Mouse (Mus musculus): ENCODE results near the gene Nfia.
A peak's percentile ranks its signal among the peaks of the same experiment; 100 is the strongest.

Nfia gene

DNA sequence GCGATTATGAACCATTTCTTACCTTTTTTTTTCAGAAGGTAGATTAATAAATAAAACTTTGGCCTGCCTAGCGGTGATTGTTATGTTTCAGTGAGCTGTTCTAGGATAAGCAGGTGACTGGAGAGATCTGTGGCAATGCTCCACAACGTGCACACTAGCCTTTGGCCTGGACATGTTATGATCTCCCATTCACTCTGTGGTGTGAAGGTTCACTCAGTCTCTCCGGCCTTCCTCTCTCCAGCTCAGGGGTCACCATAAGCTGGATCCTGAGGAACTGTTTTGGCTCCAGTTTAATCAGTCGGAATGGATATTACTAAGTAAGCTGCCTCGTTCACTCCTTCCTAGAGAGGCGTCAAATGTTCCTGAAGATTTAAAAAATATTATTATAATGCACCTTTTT is 139.2 kb downstream of the Nfia start:
- DNase-seq (ENCODE audit: low spot score in 2 of 2), result no peak

DNA sequence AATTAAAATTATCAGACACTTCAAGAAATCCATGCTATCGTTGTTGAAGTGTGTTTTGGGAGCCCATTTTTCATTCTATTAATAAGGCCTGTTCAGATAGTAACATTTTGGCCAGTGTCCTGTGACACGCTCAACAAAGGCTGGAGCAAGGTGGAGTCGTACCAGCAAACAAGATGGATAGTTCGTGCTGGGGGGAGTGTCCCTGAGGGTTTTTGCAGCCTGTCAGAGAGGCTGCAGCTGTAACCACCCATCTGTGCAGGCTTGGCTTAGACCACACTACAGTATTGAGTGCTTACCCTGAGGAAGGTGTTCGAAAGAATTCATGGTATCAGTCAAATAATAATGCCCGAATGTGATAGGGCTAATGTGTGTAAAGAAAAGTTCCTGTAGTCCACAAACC is 139.6 kb downstream of the Nfia start:
- no peak for DNase-seq (ENCODE audit: low spot score in 2 of 2)

DNA sequence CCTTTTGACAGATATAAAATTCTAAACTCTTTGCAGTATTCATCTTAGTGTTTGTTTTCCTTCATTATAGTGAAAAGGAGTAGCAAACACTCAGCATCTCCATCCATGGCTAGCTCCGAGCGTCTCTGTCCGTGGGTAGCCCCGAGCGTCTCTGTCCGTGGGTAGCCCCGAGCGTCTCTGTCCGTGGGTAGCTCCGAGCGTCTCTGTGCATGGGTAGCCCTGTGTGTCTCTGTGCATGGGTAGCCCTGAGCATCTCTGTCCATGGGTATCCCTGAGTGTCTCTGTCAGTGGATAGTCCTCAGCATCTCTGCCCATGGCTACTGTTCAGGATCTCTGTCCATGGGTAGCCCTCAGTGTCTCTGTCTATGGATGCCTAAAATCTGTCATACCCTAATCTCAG is 140.0 kb downstream of the Nfia start:
- DNase-seq (ENCODE audit: low spot score in 2 of 2), result no peak

DNA sequence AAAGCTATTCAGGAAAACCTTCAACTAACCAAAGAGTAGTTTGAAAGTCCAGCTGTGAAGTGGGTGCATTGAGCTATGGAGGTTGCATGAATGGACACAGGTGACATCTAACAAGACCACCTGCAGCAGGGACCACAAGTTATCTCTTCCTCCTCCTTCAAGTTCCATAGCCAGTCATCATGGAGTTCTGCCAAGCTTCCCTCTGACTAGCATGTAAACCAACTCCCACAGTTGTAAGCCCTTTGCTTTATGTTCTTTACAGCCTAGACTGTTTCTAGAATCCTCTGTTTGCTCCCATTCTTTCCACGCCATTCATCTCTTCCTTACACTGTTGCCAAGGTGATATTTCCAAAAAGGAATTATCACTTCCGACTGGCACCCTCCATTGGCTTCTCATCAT is 141.8 kb downstream of the Nfia start:
- no peak for DNase-seq (ENCODE audit: low spot score in 2 of 2)

DNA sequence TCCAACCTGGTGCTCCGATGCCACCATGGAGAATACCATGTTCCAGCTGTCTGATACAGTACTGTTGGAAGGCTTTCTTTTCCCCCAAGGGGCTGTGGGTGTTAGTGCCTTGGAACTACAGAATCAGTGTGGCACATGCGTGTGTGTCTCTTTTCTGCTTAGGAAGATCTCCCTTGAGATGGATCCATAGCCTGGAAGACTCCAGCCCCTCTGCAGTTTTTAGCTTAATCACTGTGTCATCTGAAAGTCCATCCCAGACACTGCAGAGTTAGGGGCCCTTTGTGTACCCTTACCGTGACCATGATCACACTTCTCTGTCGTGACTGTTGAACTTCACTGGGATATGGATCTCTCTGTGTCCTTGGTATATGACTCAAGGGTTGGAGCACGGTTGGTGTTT is 142.2 kb downstream of the Nfia start:
- DNase-seq (ENCODE audit: low spot score in 2 of 2), result no peak

DNA sequence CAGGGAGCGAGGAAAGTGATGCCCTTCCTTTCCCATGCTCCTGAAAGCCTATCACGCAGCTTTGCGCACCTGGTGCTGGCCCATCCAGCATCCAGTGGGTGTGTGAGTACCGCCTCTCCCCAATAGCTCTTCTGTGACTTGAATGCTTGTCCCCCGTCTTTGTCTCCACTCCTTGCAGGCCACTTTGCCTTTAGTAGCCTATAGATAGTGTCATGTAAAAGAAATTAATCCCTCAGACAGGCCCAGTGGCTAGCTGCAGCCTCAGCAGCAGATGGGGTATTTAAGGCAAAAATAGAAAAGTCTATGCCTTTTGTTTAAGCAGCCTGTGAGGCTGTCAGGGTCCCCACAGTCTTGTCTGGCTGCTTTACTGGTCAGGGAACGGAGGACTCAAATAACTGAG is 145.0 kb downstream of the Nfia start:
- no peak for DNase-seq (ENCODE audit: low spot score in 2 of 2)

DNA sequence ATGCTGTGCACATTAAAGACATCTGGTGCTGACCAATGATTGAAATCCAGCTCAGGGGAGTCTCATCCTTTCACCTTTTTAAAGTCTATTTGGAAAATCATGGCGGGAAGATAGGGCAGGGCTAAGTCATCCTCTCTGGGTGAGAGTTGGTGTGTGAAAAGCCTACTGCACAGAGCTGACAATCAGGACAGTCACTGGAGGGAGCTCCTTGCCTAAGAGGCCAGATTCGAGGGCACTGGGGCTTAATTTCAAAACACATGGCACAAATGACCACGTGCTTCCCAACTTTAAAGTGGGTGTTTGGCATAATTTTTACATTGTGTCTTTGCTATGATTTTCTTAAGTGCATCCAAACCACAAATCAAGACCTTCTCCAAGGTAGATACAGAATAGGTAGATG is 146.1 kb downstream of the Nfia start:
- DNase-seq (ENCODE audit: low spot score in 2 of 2), result no peak

DNA sequence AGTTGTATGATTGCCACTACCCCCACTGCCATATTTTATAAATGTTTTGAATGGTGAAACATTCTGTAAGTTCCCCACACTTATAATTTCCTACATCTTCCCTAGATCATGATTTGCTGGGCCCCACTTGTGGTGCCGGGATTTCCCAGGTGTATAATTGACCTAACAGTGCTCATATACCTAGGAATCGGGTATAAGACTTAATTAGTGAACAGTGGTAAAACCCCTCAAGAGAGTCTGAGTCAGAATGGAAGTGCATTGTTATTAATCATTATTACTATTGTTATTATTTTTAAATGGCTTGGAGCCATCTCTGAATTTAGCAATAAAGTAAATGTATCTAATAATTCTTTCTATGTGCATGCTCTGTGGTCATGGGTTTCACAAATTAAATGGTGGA is 147.2 kb downstream of the Nfia start:
- no peak for DNase-seq (ENCODE audit: low spot score in 2 of 2)

DNA sequence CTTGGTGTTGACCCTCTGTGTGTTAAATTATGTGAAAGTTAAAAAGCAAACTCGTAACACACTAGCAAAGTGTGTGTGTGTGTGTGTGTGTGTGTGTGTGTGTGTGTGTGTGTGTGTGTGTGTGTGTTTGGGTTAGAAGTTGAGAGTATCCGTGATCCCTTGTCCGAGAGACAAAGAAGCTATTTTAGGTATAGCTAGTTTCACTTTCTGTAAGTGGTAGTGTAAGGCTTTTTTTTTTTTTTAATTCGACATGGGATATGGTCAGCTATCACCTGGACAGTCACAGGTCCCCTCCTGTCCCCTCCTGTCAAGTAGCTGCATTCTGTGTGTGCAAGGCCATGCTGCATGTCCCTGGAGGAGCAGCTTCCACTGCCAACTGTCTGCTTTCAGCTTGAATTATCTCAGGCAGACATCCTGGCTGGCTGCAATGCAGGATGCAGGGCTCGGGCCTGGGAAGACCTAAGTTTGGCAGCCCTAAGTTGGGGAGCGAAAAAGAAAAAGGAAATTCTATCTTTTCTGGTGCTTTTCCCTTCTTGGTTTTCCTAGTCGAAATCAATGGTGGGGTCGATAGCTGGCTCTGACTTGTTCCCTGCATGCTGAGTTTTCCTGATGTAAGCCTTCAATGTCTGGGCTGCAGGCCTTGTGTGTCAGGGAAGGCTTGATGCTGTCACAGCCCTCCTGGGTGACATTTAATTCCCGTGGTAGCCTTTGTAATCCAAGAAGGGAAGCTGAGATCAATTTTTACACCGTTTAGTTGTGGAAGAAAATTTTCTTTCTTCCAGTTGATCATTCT is 147.9 kb downstream of the Nfia start:
- no peak for DNase-seq (ENCODE audit: low spot score in 2 of 2)

DNA sequence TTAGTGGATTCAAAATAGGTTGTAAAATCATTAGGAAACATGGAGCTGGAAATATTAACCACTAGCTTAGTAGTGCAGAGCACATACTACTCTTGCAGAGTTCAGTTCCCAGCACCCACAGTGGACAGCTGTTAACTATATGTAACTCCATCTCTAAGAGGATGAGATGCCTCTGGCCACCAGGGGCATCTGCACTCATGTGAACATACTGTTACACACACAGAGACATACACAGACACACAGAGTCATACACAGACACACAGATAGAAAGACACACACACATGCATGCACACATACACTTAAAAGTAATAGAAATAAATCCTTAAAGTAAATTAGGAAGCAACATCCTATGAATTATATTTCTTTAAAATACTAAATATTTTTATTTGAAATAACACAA is 149.1 kb downstream of the Nfia start:
- no peak for DNase-seq (ENCODE audit: low spot score in 2 of 2)

DNA sequence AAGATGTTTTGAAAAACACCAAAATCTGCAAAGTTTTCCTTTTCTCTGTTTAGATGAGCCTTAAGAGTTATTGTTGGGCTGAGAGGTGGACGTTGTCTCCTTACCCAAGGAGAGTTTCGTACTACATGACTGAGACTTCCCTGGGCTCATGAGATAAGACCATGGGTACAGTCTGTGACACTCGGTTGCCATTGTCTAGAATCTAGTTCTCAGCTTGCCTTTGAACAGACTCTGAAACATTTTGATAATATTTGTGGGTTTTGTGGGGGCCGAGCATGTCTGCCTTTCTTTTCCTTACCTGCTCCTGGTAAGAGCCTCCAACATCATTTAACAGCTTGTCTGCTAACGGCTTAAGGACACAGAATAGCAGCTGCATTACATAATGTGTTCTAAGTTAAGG is 150.7 kb downstream of the Nfia start:
- no peak for DNase-seq (ENCODE audit: low spot score in 2 of 2)

DNA sequence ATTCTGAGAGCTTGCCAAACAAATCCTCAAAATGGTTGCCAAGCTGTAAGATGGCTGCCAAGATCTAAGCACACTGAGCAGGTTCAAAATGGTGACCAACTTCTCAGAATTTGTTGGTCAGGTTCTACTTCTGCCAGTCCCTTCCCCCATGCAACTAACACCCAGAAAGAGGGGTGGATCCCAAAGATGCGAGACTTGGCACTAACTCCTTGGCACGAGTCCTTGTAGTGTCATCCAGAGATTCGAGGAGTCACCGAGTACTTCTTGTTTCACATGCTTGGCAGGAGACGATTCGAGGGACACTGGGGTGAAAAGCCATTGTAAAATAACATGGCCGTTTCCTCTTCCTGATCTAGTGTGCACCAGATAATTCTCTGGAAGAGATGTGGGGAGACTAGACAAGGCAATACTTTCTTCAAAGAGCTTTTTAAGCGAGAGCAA is 151.4 kb downstream of the Nfia start:
- DNase-seq (ENCODE audit: low spot score in 2 of 2), result peak in 1 of 2 experiments; percentile 64

DNA sequence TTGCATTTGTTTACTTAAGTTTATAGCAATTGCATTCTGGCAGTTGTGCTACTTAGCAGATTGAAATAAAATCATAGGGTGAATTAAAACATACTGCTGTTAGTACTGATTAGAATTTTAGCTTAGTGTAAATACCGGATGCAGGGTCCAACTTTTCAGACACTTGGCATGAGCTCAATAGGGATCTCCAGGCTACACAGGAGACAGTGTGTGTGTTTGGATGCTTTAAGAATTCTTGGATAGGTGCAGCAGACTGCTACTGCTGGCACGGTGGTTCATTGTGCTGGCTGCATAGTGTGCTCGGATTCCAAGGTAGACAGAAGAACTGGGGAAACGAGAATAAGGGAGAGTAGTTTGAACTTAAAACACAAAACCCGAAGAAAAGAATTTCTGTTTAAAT is 151.9 kb downstream of the Nfia start:
- no peak for DNase-seq (ENCODE audit: low spot score in 2 of 2)

DNA sequence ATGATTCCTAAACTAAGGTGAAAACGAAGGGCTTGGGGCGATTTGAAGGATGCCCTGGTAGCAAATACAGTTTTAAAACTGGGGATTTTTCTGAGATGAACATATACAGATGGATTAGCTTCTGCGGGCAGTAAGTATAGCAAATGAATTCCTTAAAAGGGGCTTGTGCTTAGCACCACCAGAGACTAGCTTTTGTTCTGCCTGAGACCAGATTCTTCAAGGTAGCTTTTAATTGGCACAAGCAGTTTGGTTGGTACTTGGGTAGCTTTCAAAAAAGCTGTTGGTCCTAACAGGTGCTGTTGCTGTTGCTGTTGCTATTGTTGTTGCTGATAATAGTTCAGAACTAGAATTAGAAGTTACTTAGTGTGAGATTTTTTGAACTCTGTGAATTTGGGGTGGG is 152.3 kb downstream of the Nfia start:
- no peak for DNase-seq (ENCODE audit: low spot score in 2 of 2)

DNA sequence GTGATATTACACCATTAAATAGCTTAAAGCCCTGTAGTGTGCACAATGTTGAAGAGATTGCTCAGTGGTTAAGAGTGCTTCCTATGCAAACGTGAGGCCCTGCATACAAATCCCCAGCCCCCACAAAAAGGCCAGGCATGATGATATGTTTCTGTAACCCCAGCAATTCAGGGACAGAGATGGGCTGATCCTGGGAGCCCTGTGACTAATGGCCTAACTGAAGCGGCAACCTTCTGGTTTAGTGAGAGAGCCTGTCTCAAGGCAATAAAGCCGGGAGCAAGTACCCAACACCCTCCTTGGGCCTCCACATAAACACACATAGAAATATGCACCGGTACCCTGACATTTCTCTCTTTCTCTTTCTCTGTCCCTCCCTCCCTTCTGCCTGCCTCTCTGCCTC is 153.1 kb downstream of the Nfia start:
- no peak for DNase-seq (ENCODE audit: low spot score in 2 of 2)

DNA sequence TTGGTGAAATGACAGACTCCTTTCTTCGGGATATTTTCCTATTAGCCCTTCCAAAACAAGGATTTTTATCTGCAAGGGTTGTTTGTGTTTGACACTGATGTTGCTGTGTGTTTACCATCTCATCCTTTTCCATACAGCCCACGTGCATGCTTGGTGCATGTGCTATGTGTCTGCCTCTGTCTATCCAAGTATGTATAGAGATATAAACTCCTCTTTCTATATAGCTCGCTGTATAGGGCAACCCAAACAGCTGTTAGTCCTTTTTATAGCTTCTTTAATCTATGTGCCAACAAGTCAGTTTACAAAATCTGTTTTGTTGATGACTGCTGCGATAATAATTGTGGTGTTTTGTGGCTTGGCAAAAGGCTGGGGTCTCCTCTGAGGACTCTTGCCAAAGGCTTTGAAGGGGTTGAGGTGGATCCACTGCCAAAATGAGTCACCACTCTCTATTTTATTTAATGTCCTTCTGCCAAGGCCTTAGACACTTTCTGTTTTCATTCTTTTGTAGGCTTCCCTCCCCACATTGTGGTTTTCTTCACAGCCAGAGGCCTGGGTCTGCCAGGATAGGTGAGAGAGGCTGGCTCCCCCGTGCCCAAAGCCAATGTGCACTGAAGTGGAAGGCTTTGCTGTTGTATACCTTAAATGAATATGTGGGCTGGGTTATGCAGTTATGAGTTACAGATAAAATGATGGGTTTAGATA is 154.2 kb downstream of the Nfia start:
- DNase-seq (ENCODE audit: low spot score in 2 of 2), result no peak

DNA sequence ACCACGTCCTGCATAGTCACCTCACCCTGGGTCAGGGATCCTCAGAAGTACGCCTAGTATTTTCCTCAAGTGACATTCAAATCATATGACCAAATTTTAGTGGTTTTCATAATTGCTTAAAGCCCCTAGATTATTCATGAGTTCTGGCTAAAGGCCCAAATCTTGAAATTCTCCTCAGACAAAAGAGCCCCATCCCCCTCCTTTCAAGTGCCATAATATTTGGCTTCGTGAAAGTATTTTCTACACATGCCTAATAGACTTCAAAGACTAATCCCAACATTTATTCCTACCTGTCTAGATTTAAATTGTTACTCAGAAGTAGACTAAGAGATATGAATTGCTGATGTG is 154.7 kb downstream of the Nfia start:
- DNase-seq (ENCODE audit: low spot score in 2 of 2), result no peak

DNA sequence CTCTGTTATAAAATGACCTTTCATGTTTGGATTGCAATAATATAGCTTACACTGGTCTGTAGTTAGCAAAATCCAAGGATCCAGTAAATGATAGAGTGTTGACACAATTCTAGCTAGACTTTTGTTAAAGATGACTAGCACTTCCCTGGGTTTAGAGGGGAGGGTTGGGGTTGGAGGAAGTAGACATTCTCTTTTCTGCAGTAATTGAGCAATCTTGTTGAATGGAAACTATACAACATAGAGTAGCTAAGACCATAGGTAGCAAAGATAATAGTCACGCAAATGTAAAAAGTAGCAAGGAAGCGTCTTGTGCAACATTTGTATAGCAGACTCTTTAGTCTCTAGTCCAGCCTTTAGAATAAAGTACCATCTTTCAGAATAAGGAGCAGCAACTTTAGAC is 163.8 kb downstream of the Nfia start:
- no peak for DNase-seq (ENCODE audit: low spot score in 2 of 2)

DNA sequence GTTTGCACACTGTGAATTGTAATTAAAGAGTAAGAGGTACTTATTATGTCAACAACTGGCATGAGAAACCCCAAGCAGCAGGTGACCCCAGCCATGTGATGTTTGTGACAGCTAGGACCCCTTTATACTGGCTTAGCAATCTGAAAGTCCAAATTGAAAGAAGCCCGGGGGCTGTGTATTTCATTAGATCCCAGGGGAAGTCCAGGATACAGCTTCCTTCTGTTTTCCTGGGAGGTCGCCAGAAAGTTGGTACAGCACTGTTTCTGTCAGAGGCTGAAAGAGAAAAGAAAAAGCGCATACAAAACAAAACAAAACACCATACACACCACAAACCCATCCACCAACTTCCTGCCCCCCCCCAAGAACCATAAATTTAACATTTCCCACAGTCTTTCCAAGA is 164.4 kb downstream of the Nfia start:
- DNase-seq (ENCODE audit: low spot score in 2 of 2), result peak in 1 of 2 experiments; percentile 15

DNA sequence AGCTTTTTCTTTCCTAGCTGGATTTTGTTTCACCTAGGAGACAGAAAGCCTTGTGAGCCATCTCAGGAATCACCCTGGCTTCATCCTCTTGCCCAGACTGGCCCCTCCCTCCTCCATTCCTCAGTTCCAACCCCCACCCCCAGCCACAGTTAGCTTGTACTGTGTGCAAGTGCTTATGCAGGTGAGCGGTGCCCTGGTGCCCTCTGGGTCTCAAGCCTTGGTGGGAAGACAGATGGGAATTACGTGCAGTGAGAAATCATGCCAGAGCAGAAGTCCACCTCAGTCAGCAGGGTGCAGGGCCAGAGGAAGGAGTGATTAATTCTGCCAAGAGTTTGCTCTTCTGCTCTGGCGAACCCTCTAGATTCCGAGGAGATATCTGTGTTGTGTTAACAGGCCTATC is 167.0 kb downstream of the Nfia start:
- no peak for DNase-seq (ENCODE audit: low spot score in 2 of 2)

DNA sequence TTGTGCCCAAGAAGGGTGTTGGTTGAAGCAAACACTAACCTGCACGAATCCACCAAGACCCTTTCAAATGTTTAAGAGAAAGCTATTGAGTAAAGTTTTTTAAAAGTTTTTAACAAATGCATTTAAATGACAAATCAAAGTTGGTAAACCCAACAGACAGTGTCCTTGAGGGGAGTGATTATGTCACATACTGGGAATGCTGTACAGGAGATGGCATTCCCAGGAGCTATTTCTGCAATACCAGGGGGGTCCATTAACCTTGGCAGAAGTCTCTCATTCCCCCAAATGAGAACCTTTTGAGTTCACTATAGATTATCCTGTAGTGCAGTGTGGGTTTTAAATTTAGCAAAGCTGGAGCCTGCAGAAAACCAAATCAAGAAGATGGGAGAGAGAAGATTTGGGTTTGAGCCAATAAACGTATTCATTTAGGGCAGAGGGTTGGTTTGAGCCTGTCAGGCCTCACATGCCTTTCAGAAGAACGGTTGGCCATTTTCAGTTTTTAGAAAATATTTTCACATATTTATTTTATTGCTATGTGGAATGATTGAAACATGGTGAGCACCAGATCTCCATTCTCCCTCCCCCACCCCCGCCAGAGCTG is 167.5 kb downstream of the Nfia start:
- no peak for DNase-seq (ENCODE audit: low spot score in 2 of 2)

DNA sequence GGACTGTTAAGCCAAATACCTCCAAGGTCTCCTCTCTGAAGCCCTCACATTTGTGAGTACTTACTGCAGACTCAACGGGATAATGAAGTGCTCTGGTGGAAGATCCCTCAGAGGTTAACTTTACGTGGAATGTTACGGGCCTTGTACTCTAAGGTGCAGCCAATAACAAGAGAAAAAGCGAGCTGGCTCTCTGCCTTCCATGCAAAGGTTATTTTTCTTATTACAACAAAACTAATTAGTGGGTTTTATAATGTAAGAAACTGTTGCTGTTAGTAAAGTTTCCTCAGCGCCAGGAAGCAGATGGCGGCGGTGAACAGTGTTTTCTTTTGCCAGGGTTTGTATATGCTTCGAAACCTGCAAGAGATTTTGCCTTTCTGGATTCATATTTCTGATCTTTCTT is 169.1 kb downstream of the Nfia start:
- DNase-seq (ENCODE audit: low spot score in 2 of 2), result no peak

DNA sequence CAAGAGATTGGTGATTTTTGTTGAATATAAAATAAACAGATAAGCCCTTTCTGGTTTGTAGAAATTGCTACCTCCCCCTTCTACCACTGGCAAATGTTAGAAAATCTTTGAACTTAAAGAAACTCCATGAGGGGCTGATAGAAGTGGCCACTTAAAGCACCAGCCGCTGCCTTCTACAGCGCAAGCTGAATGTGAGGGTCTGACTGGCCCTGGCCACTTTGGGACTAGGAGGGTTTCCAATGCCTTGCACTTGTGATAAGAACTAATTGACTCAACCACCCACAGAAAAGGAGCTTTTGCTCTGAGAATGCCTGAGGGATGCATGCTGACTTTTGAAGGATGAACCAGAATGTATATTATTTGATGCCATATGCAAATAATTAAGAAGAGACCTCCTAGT is 171.8 kb downstream of the Nfia start:
- DNase-seq (ENCODE audit: low spot score in 2 of 2), result no peak
